Mouse (Mus musculus) heart, postnatal 4 days (tissue): ENCODE results near the gene Gm49388. TPM values are rescaled to one million over a fixed set of nuclear protein-coding genes. Genes with fewer than 3 reads are reported as not detected.
A peak's percentile ranks its signal among the peaks of the same experiment; 100 is the strongest.
"Not testable (repeated sequence)": the region's sequence is repeated elsewhere in the genome, so short reads cannot be mapped to it uniquely, and the experiment has no call there.

ENCODE experiments used
- DNase-seq: peaks from one replicate; pipeline ENCODE4 v3.0.0; 2021
- total RNA-seq, 2 experiments: library from RNA; stranded (reverse); gene quantifications; 2 replicates each; pipeline ENCODE4 v1.2.3; 2021

Gene Gm49388
- total RNA-seq, 2 experiments from 2014 or later, result 3.0 to 3.2 TPM

DNA sequence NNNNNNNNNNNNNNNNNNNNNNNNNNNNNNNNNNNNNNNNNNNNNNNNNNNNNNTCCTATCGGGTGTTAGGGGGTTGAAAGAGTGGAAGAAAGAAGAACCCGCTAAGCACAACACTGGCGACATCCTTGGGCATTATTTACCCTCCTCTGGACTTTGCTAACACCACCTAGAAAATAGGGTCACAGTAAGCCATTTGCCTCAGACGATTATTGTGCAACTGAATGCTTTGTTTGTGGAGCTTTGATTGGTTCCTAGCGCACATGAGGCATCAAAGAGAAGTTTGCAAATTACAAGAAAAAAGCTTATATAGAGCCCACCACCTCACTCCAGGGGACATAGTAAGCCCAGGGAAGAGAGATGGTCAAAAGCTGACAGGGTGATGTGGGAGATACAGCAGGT, 23.4 kb downstream of the Gm49388 start:
- DNase-seq, result no peak

DNA sequence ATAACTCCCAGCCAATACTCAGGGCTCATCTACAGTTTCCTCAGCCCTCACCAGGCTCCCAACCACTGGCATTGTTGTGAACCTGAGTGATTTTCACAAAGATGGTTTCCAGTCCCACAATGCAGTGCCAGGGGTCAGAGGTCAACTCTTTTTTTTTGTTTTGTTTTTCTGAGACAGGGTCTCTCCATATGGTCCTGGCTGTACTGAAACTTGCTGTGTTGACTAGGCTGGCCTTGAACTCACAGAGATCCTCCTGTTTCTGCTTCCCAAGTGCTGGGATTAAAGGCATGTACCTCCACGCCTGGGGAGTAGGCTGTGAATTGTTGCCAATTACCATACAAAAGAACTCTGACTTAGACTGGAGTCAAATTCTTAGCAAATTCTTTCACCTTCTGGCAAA, 24.4 kb downstream of the Gm49388 start:
- DNase-seq, result no peak

DNA sequence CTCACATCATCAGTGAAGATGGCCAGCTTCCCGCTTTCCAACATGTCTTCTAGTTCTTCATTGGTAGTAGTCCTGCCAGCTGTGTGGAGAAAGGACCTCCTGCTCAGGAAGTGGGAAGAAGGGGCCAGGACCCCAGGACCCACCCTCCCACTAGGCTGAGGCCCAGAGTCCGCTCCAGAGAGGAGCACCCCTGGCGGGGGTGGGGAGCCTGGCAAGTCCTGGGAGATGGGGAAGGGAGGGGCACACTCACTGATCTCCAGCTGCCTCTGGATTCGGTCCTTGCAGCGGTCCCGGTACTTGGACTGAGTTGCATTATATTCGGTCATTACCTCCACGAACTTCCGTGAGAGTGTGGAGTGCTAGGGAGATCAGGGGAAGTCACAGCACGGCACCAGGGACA, 25.2 kb downstream of the Gm49388 start:
- no peak for DNase-seq

DNA sequence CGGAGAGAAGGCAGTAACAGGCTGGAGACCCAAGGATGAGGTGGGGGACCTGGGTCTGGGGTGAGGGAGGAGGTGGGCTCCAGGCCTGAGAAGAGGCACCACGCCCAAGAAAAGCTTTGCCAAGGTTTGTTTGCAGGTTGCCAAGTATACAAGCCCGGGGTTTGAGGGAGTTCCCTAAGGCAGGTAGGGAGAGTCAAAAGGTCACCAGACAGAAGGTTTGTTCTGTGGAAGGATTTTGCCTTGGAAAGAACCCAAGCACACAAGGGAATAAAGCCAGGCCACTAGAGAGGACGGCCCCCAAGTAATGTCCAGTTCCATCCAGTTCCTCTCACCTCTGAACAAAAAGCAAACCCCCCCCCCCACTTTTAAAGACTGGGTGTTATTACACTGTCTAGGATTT, 25.8 kb downstream of the Gm49388 start:
- DNase-seq, result no peak

DNA sequence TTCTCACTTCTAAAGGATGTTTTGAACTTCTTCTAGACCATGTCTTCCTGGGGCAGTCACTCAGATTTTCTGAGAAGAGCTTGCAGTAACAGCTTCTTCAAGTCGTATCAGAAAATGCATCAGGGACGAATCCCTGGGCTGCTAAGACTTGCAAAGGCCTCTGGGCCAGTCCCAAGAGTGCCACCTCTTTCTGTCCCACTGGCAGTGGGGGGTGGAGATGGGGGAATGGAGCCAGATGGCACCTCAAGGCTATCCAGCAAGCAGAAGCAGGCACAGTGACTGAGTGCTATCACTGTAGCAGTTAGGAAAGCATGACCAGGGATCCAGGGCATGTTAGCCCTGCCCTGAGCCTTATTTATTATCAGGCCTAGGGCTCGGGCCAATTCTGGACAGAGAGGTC, 26.9 kb downstream of the Gm49388 start:
- DNase-seq, result no peak

DNA sequence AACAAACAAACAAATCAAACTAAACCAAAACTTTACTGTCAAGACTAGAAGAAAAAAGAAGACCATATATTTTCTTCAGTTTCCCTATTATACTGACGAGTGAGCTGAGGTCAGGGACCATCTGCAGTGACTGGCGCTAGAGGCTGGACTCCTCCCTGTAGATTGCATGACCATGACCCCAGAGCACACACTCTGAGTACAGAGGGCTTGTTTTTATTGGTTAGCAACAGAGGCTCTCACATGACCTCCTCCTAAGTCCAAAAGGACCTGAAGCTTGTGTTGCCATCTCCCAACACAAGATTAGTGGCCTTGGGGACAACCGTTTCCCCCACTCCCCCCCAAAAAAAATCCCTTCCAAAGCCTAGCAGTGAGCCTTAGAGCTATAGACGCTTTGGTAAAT, 28.4 kb downstream of the Gm49388 start:
- no peak for DNase-seq

DNA sequence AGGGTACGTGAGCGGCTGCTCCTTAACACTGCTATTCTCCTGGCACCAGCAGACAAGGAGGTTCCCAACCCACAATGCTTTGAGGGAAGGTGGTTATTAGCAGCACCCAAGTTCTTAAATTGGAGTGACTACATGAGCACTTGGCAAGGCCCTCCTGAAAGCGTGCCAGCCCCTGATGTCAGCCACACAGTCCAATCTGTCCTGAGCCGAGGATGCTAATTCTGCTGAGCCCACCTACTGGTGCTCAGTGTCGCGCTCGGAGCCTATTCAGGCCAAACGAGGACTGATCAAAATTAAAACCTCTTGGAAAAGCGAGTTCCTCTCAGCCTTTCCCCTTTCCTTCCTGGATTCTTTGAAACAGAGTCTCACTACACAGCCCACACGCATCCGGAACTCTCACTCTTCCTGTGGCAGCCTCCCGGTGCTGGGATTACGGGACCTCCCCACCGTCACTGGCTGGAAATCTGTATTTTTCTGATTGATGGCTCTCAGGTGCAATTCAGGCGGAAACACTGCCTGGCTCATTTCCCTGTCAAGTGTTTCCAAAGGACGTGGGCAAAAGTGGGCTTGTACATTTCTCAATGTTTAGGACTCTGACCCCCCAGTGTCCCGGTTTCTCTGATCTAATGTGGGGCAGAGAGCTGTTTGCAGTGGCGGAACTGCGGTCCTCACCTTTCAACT, 29.0 kb downstream of the Gm49388 start:
- DNase-seq, result peak; percentile 88

DNA sequence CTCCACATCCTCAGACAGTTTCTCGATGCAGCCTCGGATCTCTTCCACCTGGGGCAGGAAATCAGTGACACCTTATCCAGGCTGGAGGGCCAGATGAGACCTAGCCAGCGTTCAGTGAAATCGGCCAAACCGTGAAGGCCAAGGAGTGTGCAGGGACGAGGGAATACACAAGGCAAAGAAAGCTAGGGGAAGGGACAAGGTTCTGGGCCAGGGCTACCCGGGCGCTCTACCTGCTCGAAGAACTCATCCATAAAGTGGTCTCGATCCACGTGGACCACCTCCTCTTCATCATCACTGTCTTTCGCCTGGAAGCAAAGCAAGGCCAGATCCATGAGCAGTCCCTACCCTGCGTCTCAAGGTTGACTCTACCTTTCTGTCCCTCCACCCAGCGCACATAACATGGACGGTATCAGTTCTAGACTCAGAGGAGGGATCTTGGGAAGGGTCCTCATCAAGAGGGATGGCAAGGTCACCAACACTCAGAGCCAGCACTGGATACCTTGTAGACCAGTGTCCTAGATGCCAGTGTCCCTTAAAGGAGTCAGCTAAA, 29.8 kb downstream of the Gm49388 start:
- no peak for DNase-seq

DNA sequence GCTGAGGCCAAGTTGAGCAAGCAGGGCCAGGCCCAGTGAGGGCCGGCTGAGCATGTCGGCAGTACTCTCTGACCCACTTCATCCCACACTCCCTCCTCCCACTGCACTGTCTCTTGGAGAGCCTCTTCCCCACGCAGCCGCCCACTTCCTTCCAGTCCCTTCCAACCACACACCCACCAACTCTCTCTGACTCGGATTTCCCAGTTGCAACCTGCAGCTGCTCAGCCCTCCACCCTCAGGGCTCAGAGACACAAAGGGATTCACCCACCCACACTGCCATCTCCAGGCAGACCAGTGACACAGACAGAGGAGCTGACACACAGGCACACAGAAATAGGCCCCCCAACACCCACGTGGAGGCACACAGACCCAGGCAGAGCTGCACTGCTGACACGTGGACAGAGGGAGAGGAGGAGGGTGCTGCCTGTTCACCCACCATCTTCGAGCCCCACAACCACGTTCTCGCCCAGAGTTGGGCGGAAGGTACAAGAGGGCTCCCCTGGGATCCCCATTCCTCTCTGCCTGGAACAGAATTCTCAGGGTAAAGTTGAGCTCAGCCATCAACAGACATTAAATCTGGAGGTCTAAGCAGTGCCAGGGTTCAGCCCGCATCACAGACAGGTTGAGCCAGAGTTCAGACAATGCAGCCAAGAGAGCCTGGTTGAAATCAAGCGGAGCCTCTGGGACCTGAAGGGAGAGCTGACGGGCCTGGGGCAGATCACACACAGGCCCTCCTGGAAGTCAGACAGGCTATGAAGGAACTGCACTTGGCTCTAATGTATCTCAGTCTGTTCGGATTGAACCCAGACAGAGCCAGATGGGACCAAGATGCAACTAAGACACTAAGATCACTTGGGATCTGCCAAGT, 30.8 kb downstream of the Gm49388 start:
- peak; percentile 62 for DNase-seq

DNA sequence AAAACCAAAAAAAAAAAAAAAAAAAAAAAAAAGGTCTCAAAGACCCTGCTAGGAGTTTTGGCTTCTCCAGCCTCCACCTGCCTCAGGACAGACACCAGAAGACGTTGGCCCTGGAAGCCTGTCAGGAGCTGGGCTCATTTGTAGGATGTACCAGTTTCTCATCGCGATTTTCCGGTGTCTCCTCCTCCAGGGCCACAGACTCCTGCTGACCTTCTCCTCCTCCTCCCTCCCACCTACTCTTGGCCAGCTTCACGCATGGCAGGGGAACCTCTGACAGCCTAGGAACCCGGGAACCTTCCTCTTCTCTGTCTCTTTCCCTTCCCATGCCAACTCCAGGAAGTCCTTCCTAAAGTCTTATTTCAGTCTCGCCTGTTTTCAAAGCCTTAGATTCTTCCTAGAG, 31.6 kb downstream of the Gm49388 start:
- no peak for DNase-seq

DNA sequence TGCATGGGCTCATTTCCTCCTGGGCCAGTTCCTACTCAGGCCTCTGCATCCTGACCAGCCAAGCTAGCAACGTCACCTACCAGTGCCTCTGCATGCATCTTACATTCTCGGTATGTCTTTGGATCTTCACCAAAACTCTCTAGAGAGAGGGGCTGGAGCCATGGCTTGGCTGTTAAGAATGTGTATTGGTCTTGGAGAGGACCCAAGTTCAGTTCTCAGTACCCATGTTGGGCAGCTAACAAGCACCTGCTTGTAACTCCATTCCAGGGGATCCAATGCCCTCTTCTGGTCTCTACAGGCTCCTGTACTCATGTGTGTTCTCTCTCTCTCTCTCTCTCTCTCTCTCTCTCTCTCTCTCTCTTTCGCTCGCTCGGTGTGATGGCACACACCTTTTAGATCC, 32.4 kb downstream of the Gm49388 start:
- DNase-seq, result no peak

DNA sequence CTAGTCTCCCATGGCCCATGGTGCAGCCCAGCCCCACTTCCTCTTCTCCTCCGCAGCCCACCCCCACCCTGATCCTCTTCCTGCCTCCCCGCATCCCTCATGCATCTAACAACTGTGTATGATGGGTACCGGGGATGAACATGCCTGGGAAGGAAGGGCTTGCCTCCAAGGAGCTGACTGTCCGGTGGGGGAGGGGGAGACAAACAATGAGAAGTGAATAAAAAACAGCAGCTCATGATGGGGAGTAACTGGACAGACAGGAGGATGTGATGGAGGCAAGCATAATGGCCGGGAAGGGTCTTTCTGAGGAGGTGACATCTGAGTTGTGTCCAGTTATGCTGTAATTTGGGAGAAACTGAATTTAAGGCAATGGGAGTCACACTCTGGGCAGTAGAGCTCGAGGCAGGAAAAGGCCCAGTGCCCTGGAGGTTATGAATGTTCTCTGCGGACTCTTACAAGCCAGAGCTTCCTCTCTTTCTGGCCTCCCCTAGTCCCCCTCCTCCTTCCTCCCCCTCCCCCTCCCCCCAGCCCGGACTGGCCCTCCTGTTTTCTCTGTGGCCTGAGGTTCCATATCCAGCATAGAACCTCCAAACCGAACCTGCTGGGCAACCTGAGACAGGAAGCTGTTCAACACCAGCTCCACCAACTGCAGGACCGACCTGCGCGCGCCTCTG, 35.6 kb downstream of the Gm49388 start:
- no peak for DNase-seq

DNA sequence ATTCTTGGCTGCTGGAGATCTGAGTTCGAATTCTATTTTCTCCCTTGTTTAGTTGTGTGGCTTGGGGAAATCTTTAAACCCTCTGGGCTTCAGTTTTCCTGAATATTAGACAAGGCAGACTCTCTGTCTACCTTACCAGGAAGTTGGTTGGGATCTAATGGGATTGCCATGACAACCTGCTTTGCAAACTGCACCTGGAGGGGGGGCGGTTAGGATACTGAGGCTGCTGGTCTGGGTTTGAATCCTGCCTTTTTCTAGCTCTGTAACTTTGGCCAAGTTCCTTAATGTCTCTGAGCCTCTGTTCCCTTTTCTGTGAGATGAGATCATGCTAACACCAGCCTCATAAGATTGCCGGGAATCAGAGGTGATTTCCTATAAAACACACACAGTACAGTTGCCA, 37.1 kb downstream of the Gm49388 start:
- no peak for DNase-seq

DNA sequence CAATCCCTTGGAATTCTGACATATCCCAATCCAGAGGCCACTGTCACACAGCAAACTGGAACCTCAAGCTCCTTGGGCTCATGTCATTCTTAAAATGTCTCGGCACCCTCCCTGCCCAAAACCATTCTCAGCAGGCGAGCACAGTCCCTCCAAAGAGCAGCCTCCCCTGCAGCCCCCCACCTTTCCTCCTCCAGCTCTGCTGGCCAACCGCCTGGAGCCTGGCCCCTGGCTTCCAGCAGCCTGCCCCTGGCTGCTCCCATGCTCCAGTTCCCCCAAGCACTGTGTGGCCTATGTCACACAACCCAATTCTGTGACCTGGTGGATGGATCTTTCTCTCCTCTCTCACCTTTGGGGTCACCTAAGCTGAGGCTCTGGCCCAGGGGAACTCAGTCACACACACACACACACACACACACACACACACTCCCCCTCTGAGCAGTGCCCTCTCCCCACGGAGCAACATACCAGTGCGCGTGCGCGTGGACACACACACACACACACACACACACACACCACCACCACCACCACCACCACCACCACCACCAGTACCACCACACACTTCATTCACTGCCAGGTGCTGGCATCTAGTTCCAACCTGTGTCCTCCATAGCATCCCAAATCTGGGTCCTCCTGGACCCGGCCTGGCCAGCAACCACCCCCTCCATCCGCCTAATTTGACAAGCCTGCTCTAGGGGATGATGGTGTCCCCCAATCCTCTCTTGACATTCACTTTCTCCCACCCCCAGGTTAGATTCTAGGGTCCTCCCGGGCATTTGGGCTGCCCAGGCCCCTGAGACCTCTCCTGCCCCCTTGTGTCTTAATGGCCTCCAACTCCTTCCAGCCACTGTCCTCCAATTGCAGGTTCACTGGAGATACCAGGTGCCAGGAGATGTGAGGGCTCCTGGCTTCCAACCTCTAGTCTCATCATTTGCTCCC, 38.1 kb downstream of the Gm49388 start:
- no peak for DNase-seq

DNA sequence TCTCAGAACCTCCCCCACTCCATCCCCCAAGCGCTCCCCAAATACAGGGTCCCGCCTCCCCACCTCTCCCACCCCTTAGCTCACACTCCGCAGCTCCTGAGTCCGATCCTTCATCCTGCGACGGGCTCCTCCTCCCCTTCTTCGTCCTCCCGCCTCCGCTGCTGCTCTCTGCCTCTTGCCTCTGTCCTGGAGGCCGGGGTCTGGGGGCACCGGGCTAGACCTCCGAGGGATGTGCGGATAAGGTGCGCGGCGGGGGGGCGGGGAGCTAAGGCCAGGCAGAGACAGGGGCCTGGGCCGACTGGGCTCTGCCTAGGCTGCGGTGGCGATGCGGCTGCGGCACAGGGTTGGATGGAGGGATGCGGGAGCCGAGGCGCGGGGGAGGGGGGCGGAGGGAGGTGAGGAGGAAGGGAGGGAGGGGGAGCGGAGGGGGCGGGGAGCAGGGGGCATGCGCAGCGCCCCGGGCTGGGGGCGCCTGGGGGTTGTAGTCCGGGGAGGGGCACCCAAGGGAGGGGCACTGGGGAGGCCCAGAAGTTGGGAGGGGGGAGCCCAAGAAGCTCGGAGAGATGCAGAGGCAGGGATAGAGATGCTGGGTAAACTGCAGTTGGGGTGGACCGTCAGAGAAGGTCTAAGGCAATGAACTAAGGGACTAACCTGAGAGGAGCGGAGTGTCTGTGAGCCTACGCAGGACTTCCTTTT, 38.9 kb downstream of the Gm49388 start, which contains the start of the genes Stx4a and Stx1b:
Stx4a (plus strand) TSS at position 119 of the 696 bp plus-strand sequence.
Stx1b (minus strand) TSS at position 374 of the 696 bp plus-strand sequence.
- DNase-seq, result peak; percentile 37

DNA sequence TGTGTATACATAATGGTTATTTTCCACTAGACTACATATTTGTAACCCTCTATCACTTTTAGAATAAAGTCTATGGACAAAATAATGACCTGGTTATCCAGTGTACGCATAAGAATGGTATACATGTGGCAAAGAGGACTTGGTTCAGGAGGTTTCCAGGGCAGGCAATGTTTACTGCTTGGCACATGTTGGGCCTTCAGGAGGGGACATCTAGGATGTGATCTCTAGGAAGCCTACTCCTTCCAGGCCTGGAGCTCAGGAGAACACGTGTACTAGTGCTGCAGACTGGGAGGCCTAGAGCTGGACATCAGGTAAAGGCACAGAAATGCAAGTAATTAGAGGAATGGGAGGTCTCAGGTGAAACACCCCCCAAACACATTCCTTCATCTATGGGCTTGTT, 50.1 kb downstream of the Gm49388 start:
- no peak for DNase-seq

DNA sequence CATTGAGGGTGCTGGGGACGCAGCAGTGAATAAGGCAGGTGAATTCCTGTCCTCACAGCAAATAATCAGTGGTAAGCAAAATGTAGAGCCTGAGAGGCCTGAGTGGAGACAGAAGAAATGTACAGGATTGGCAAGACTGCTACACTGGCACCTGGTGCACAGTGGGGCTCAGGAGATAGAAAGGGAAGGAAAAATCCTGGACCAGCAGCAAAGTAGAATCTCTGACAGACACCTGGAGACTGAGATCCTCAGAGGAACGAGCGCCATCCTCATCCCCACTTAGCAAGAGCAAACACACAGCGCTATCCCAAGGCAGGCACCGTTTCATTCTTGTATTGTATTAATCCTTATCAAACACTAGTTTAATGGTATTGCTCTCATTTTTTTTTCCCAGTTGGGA, 52.1 kb downstream of the Gm49388 start:
- no peak for DNase-seq

DNA sequence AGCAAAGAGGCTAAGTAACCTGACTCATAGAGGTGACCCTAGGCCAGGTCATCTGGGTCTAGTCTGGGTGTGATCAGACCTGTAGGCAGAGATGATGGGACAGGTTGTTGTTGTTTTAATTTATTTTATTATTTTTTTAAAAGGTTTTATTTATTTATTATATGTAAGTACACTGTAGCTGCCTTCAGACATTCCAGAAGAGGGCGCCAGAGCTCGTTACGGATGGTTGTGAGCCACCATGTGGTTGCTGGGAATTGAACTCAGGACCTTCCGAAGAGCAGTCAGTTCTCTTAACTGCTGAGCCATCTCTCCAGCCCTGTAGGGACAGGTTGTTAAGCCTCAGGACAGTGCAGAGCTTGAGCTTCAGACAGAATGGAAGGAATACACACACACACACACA, 52.5 kb downstream of the Gm49388 start:
- DNase-seq, result not testable (repeated sequence)

DNA sequence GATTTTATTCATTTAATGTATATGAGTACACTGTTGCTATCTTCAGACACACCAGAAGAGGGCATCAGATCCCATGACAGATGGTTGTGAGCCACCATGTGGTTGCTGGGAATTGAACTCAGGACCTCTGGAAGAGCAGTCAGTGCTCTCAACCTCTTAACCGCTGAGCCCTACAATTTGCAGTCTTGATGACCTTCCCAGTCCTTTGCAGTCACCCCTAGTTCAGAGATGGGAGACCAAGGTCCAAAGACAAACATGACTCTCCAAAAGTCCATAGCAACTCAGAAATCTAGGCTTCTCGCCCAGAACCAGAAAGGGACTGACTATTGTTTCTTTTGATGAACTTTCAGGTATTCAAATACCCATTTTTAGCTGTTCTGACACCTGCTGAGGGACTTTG, 54.6 kb downstream of the Gm49388 start:
- not testable (repeated sequence) for DNase-seq

DNA sequence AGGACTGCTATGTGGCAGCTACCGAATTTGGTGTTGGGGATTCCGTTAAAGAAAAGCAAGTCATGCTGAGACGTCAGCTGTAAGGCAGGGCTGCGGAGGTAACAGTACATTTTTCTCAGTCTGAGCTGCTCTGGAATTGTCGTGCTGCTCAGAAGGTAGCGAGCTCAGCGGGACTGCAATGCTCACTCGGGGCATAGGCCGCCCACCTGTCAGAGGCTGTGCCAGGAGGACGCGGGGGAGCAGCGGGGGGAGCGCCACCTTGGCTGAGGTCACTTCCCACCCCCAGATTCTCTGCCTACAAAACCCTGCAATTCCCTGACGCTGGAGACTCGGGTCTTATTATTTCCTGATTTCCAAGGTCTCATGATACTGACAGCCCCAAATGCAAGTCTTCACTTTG, 55.5 kb downstream of the Gm49388 start:
- DNase-seq, result peak; percentile 69

DNA sequence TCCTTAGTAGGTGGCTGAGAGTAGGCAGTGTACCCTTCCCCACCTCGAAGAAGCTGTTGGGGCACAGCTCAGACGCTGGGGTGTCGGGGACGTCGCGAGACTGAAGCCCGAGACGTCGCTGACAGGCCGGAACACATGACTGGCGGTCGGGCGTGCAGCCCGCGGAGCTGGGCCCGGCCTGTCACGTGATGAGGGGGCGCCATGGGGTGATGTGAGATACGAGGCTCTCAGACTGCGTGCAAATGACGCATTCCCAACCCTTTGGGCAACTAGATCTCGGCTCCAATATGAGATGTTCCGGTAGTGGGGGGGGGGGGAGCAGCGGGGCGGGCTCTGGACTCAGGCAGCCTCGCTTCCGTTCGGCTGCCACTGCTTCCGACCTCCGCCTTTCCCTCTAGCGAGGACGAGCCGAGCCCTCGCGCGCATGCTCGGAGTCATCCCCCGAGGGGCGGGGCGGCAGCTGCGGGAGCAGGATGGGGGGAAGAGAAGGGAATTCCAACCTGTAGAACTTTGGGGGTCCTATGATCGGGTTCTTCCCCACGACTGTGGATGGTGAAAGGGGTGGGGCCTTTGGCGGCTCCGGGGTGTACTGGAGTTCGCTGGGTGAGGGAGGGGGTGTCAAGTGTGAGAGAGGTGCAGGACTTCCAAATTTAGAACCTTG, 56.1 kb downstream of the Gm49388 start:
- peak; percentile 95 for DNase-seq
